Mouse (Mus musculus) heart, postnatal 25 days (tissue): ENCODE measurements at regions not wholly inside any gene's neighbourhood (a gene's known extent, or its start where the extent isn't known, plus 50 kb on each side); places are given as distances from the start of the nearest gene placed in this dataset.

Experiments
- DNase-seq: peaks from one replicate; pipeline ENCODE4 v3.0.0; 2022; ENCODE audit warnings: low spot score
- intact Hi-C: fragments of 180-260 bp; cut with DNase I; formaldehyde crosslinking; loops from one replicate; pipeline ENCODE4 v1.15.1; 2025

GRCm38 (mm10) chr3:107387314-107388087, 54.0 kb upstream of the Rbm15 start:
- no peak for DNase-seq
- intact Hi-C loops: no loop called here

GRCm38 (mm10) chr3:107386432-107386831, 53.0 kb upstream of the Rbm15 start:
- peak; percentile 14 for DNase-seq
- intact Hi-C loops: no loop called here
